Mouse (Mus musculus) embryonic facial prominence, embryonic 14.5 days (tissue): ENCODE measurements around the gene Il17rd. TPM values are rescaled to one million over a fixed set of nuclear protein-coding genes. Genes with fewer than 3 reads are reported as not detected.

Source experiments
- ATAC-seq: fragments of 200-750 bp; cut with Nextera tagmentation; 2 replicates; pipeline ENCODE4 v1.8.0; 2017; ENCODE audit warnings: low read depth, moderate number of reproducible peaks, moderate TSS enrichment
- DNase-seq: peaks from one replicate; pipeline ENCODE4 v3.0.0-alpha.2; 2015; ENCODE audit warnings: low spot score
- H3K27ac ChIP-seq: fragments of 300-500 bp; sonication (generic); replicated peaks from 2 replicates; pipeline ENCODE4 v1.5.1; 2014; ENCODE audit warnings: low read depth, mild to moderate bottlenecking, low read length, moderate library complexity
- H3K27me3 ChIP-seq: fragments of 300-500 bp; sonication (generic); replicated peaks from 2 replicates; pipeline ENCODE4 v1.6.1; 2014; ENCODE audit warnings: low read length; ENCODE audit not compliant: control insufficient read depth, insufficient read depth
- H3K36me3 ChIP-seq: fragments of 300-500 bp; sonication (generic); 2 replicates; pipeline ENCODE4 v1.6.1; 2014; ENCODE audit warnings: low read length, mixed read lengths; ENCODE audit not compliant: control insufficient read depth, insufficient read depth
- H3K4me1 ChIP-seq: fragments of 300-500 bp; sonication (generic); 2 replicates; pipeline ENCODE4 v1.6.1; 2014; ENCODE audit warnings: antibody characterized with exemption, low read length; ENCODE audit not compliant: control insufficient read depth, insufficient read depth
- H3K4me2 ChIP-seq: fragments of 300-500 bp; sonication (generic); 2 replicates; pipeline ENCODE4 v1.6.1; 2014; ENCODE audit warnings: low read depth, mild to moderate bottlenecking, low read length, moderate library complexity, mixed read lengths
- H3K4me3 ChIP-seq: fragments of 300-500 bp; sonication (generic); 2 replicates; pipeline ENCODE4 v1.5.1; 2014; ENCODE audit warnings: low read depth, mild to moderate bottlenecking, low read length
- H3K9ac ChIP-seq: fragments of 300-500 bp; sonication (generic); 2 replicates; pipeline ENCODE4 v1.6.1; 2014; ENCODE audit warnings: low read depth, mild to moderate bottlenecking, low read length, moderate library complexity, mixed read lengths
- H3K9me3 ChIP-seq: fragments of 300-500 bp; sonication (generic); 2 replicates; pipeline ENCODE4 v1.6.1; 2016; ENCODE audit warnings: low read length; ENCODE audit not compliant: control insufficient read depth
- WGBS: fragments of 180-500 bp; shearing (Covaris S2); extraction: QIAGEN DNeasy Blood & Tissue Kit; methylation state at CpG from one replicate; pipeline ENCODE4 v1.1.7; 2014; 5-methylcytosine and 5-hydroxymethylcytosine counted together
- polyA plus RNA-seq: library from polyadenylated mRNA; unstranded; fragments of >200 nt; fragmentation: Nextera tagmentation; extraction: Ambion mirVana; gene quantifications from 2 replicates; pipeline ENCODE4 v1.2.1, GENCODE M21; 2014

Il17rd gene
- polyA plus RNA-seq, 1 experiment from 2014 or later = 4.9 TPM

GRCm38 (mm10) chr14:27085471-27085870 is 46.7 kb downstream of the Il17rd start:
- peaks cover 31% of the 10 kb centered on the region for H3K36me3 ChIP-seq
- 76% methylated on average over 5 of the region's 5 CpGs for WGBS
- no peak overlapping the region for H3K27ac ChIP-seq
- no peaks in the 10 kb centered on the region for H3K9me3 ChIP-seq
- DNase-seq (no peak), ATAC-seq (no peak)
- no peaks in the 10 kb centered on the region for H3K4me1 ChIP-seq
- H3K4me3 ChIP-seq = no peak overlapping the region
- H3K4me2 ChIP-seq = no peak overlapping the region
- H3K9ac ChIP-seq = no peak overlapping the region
- H3K27me3 ChIP-seq = no peaks in the 10 kb centered on the region

- Histone ChIP-seq H3K27ac (no peak overlapping the region), H3K36me3 (peaks cover 31% of the 10 kb centered on the region), H3K27me3 (no peaks in the 10 kb centered on the region), H3K9ac (no peak overlapping the region), H3K4me1 (no peaks in the 10 kb centered on the region), H3K9me3 (no peaks in the 10 kb centered on the region), H3K4me3 (no peak overlapping the region), H3K4me2 (no peak overlapping the region)
- WGBS = 38% methylated on average over 4 of the region's 4 CpGs
- DNase-seq (peak; percentile 33), ATAC-seq (peak; percentile 34; the same call in 1 of the 2 replicates)
Observed at GRCm38 (mm10) chr14:27085999-27086398, 47.3 kb downstream of the Il17rd start.

GRCm38 (mm10) chr14:27094247-27094646 is 55.5 kb downstream of the Il17rd start:
- no peak overlapping the region for H3K27ac ChIP-seq
- peaks cover 50% of the 10 kb centered on the region for H3K36me3 ChIP-seq
- H3K4me3 ChIP-seq = no peak overlapping the region
- DNase-seq (no peak), ATAC-seq (no peak)
- H3K9me3 ChIP-seq = no peaks in the 10 kb centered on the region
- H3K27me3 ChIP-seq = no peaks in the 10 kb centered on the region
- no peak overlapping the region for H3K9ac ChIP-seq
- no peaks in the 10 kb centered on the region for H3K4me1 ChIP-seq
- 68% methylated on average over 5 of the region's 5 CpGs for WGBS
- no peak overlapping the region for H3K4me2 ChIP-seq

GRCm38 (mm10) chr14:27096133-27096532 is 57.4 kb downstream of the Il17rd start:
- no peak overlapping the region; the same call in 1 of the 2 replicates for H3K9ac ChIP-seq
- H3K36me3 ChIP-seq = peaks cover 69% of the 10 kb centered on the region
- H3K4me2 ChIP-seq = no peak overlapping the region
- no peak for ATAC-seq
- no peaks in the 10 kb centered on the region for H3K9me3 ChIP-seq
- WGBS = 72% methylated on average over 9 of the region's 9 CpGs
- H3K4me1 ChIP-seq = no peaks in the 10 kb centered on the region
- H3K27ac ChIP-seq = no peak overlapping the region
- no peak overlapping the region for H3K4me3 ChIP-seq
- no peaks in the 10 kb centered on the region for H3K27me3 ChIP-seq
- DNase-seq = no peak

- ATAC-seq = peak; percentile 41; the same call in 1 of the 2 replicates
- Histone ChIP-seq H3K4me2 (no peak overlapping the region), H3K9me3 (no peaks in the 10 kb centered on the region), H3K9ac (no peak overlapping the region), H3K27me3 (no peaks in the 10 kb centered on the region), H3K4me3 (no peak overlapping the region), H3K27ac (no peak overlapping the region), H3K36me3 (peaks cover 69% of the 10 kb centered on the region), H3K4me1 (no peaks in the 10 kb centered on the region)
- peak; percentile 88 for DNase-seq
- 12% methylated on average over 3 of the region's 3 CpGs for WGBS
Observed at GRCm38 (mm10) chr14:27096779-27097178, 58.0 kb downstream of the Il17rd start.

- H3K36me3 ChIP-seq = peaks cover 42% of the 10 kb centered on the region
Observed at GRCm38 (mm10) chr14:27101735-27102134, 63.0 kb downstream of the Il17rd start.

GRCm38 (mm10) chr14:27102720-27103119 is 64.0 kb downstream of the Il17rd start:
- ATAC-seq = peak; percentile 26; the same call in 1 of the 2 replicates
- 0 out of 2 replicates have a peak overlapping the region, but pooled peaks have one; percentile 18 for H3K27ac ChIP-seq

More at GRCm38 (mm10) chr14:27101735-27102134, 63.0 kb downstream of the Il17rd start:
- Histone ChIP-seq H3K9ac (no peak overlapping the region), H3K4me3 (no peak overlapping the region), H3K27me3 (no peaks in the 10 kb centered on the region), H3K4me2 (no peak overlapping the region), H3K4me1 (0 out of 2 replicates have a peak, but pooled peaks cover 6% of the 10 kb centered on the region), H3K9me3 (no peaks in the 10 kb centered on the region), H3K27ac (no peak overlapping the region)
- 66% methylated on average over 7 of the region's 7 CpGs for WGBS
- no peak for ATAC-seq
- no peak for DNase-seq

GRCm38 (mm10) chr14:27105731-27106457 is 67.2 kb downstream of the Il17rd start:
- H3K4me2 ChIP-seq = no peak overlapping the region
- ATAC-seq = peak; percentile 62
- peaks cover 14% of the 10 kb centered on the region; the same call in 1 of the 2 replicates for H3K36me3 ChIP-seq
- 0 out of 2 replicates have a peak, but pooled peaks cover 6% of the 10 kb centered on the region for H3K4me1 ChIP-seq
- H3K4me3 ChIP-seq = no peak overlapping the region
- no peaks in the 10 kb centered on the region for H3K27me3 ChIP-seq
- DNase-seq = peak; percentile 80
- H3K9ac ChIP-seq = no peak overlapping the region
- no peaks in the 10 kb centered on the region for H3K9me3 ChIP-seq
- WGBS = 48% methylated on average over 12 of the region's 12 CpGs
- peak overlapping the region; percentile 50 for H3K27ac ChIP-seq

More at GRCm38 (mm10) chr14:27102720-27103119, 64.0 kb downstream of the Il17rd start:
- Histone ChIP-seq H3K4me2 (no peak overlapping the region), H3K9ac (no peak overlapping the region), H3K9me3 (no peaks in the 10 kb centered on the region), H3K4me1 (0 out of 2 replicates have a peak, but pooled peaks cover 6% of the 10 kb centered on the region), H3K4me3 (no peak overlapping the region), H3K27me3 (no peaks in the 10 kb centered on the region), H3K36me3 (peaks cover 38% of the 10 kb centered on the region)
- WGBS = 50% methylated on average over 6 of the region's 6 CpGs
- peak; percentile 79 for DNase-seq
